Mouse (Mus musculus): Measurements from ENCODE around the gene Wars2.

DNA sequence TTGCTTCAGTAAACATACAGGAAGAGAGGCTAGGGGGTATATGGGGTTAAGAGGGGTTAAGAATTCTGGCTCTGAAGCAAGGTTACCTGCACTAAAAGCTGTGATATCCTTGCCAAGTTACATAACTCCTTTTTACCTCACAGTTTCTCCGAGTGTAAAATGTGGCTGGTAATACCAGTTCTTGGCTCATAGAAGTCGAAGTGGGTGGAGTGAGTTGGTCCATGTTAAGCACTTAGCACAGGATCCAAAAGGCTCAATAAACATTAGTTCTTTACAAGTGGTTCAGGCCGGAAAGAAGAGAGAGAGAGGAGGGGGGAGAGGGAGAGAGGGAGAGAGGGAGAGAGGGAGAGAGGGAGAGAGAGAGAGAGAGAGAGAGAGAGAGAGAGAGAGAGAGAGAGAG, 104.5 kb downstream of the Wars2 start:
- TF ChIP-seq MAX (IDR thresholded peaks at IDR 0.05; ENCODE audit: low read depth) (no peak), E2F4 (IDR thresholded peaks at IDR 0.05; ENCODE audit: insufficient read depth) (no peak), CEBPB (IDR thresholded peaks at IDR 0.05; ENCODE audit: insufficient read depth, poor library complexity, severe bottlenecking) (no peak), POLR2A (IDR thresholded peaks at IDR 0.05; ENCODE audit: insufficient read length, low read depth) (no peak), MYOD1 (IDR thresholded peaks at IDR 0.05; ENCODE audit: control insufficient read depth in 1 of 3, insufficient read length in 2 of 3, low read depth in 2 of 3) (no peak), USF1 (IDR thresholded peaks at IDR 0.05; ENCODE audit: low read depth) (no peak), SRF (IDR thresholded peaks at IDR 0.05; ENCODE audit: control insufficient read depth, insufficient read length, low read depth) (no peak), TCF12 (IDR thresholded peaks at IDR 0.05; ENCODE audit: insufficient read depth, poor library complexity, severe bottlenecking) (no peak)

All from myocyte (in vitro differentiated cells).